Mouse (Mus musculus): ENCODE data around the gene Pard6a.

- TF ChIP-seq CTCF (IDR thresholded peaks at IDR 0.05; ENCODE audit: low read depth, low read length) (no peak), POLR2AphosphoS5 (IDR thresholded peaks at IDR 0.05; ENCODE audit: insufficient replicate concordance, low read depth, low read length) (no peak), GATA2 (IDR thresholded peaks at IDR 0.05; ENCODE audit: borderline replicate concordance, low read depth, low read length) (no peak), GATA1 (IDR thresholded peaks at IDR 0.05; ENCODE audit: borderline replicate concordance, low read length) (no peak)
These were observed 15.5 kb downstream of the Pard6a start for GRCm38 (mm10) chr8:105716302-105716945.

Data from G1E (cell line).